Comparison of ENCODE assay signal across 22 mouse cellular contexts in the genomic region with DNA sequence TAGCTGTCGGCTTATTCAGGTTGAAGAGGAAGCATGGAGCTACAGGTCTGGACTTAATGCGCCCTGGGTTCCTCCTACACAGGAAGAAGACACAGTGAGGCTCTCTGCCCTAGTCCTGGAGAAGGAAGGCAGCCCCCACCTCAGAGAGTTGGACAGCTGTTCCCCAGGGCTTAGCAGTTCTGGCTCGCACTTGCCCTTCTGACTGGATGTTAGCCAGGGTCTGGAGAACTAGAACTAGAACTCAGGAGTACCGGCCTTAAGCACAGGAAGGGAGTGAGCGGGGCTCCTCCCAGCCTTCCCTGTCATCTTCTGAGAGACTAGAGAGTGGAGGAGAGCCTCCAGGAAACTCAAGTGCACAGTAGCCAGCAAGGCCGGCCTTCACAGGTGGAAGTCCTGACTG.
DNase-seq lines count a peak whose midpoint lies in the region; ATAC-seq and TF ChIP-seq lines count a peak whose summit lies in the region.
"Had no signal": no experiment of that assay in that cellular context is flagged by ENCODE, and none has a peak within 500 bp of the region (broad histone marks: within the 10 kb centered on the region; RNA-seq: fewer than 3 reads in every experiment).

No protein-coding gene starts in this region.

- 48% methylated on average over 6 of the region's 6 CpGs for WGBS in heart, embryonic 12.5 days
- 37% methylated on average over 6 of the region's 6 CpGs for WGBS in lung, embryonic 14.5 days
- WGBS in lung, adult 2 months = 45% methylated on average over 6 of the region's 6 CpGs
- WGBS in limb, embryonic 10.5 days = 36% methylated on average over 6 of the region's 6 CpGs

- no peak for TF ChIP-seq CTCF in lung, embryonic 14.5 days (IDR thresholded peaks at IDR 0.05; ENCODE audit: low read depth)
- TF ChIP-seq CTCF in lung, adult 2 months (IDR thresholded peaks at IDR 0.05; ENCODE audit: insufficient read depth, low read length) = no peak
- no peak for TF ChIP-seq CTCF in E14TG2a.4 (conservative IDR thresholded peaks at IDR 0.05; ENCODE audit: low read length)

- peak; percentile 27 to 64 for DNase-seq in heart, adult 18-20 months
- DNase-seq in lung, embryonic 14.5 days = peak; percentile 44
- DNase-seq in lung, adult 2 months = no peak
- DNase-seq in limb, embryonic 10.5 days (ENCODE audit: low spot score) = no peak
- DNase-seq: adrenal gland, adult 2 months; cerebellum, adult 11-12 months; cerebellum, postnatal 14 days; gastrocnemius, postnatal 25 days; kidney, adult 11 months; layer of hippocampus, adult 9-11 months; liver, embryonic 13.5 days; lung, postnatal 36 days; right cerebral cortex, postnatal 25 days; thymus, postnatal 4 days had no signal

- no peaks in the 10 kb centered on the region for H3K27me3 ChIP-seq in heart, embryonic 12.5 days (replicated peaks)
- no peaks in the 10 kb centered on the region for H3K27me3 ChIP-seq in lung, embryonic 14.5 days (ENCODE audit: insufficient read depth, low read length)
- H3K27me3 ChIP-seq in E14TG2a.4 (ENCODE audit: insufficient read depth, low read length) = no peaks in the 10 kb centered on the region
- H3K27me3 ChIP-seq in limb, embryonic 10.5 days (ENCODE audit: low read depth, poor library complexity, severe bottlenecking) = peaks cover 74% of the 10 kb centered on the region
- H3K27me3 ChIP-seq: heart, embryonic 13.5 days; liver, embryonic 13.5 days; lung, embryonic 15.5 days had no signal

- H3K9me3 ChIP-seq in heart, embryonic 12.5 days (replicated peaks) = no peaks in the 10 kb centered on the region
- no peaks in the 10 kb centered on the region for H3K9me3 ChIP-seq in lung, embryonic 14.5 days (ENCODE audit: low read depth, low read length)
- H3K9me3 ChIP-seq in E14TG2a.4 (ENCODE audit: low read length) = no peaks in the 10 kb centered on the region
- H3K9me3 ChIP-seq in limb, embryonic 10.5 days (replicated peaks) = no peaks in the 10 kb centered on the region
- H3K9me3 ChIP-seq: embryonic facial prominence, embryonic 12.5 days; heart, embryonic 13.5 days; liver, embryonic 13.5 days; lung, embryonic 15.5 days; midbrain, embryonic 15.5 days had no signal

- no peak overlapping the region for H3K4me3 ChIP-seq in heart, embryonic 12.5 days
- no peak overlapping the region for H3K4me3 ChIP-seq in lung, embryonic 14.5 days (ENCODE audit: low read depth, low read length)
- H3K4me3 ChIP-seq in lung, adult 2 months (replicated peaks; ENCODE audit: extremely low read depth, low read depth, low read length) = no peak overlapping the region
- peak overlapping the region; percentile 26; the same call in 1 of the 2 replicates for H3K4me3 ChIP-seq in E14TG2a.4 (replicated peaks; ENCODE audit: low read length)
- H3K4me3 ChIP-seq in limb, embryonic 10.5 days = no peak overlapping the region
- H3K4me3 ChIP-seq: embryonic facial prominence, embryonic 12.5 days; heart, embryonic 13.5 days; liver, embryonic 13.5 days; lung, embryonic 15.5 days; midbrain, embryonic 15.5 days had no signal

- no peak for ATAC-seq in heart, embryonic 12.5 days (ENCODE audit: insufficient number of reproducible peaks, low FRiP score)
- 0 out of 2 replicates have a peak, but pooled peaks have one; percentile 1 for ATAC-seq in lung, embryonic 14.5 days (ENCODE audit: insufficient read depth)
- ATAC-seq in CD4-positive, CD25-positive, alpha-beta regulatory T cell, adult 4 months = no peak
- ATAC-seq: midbrain, embryonic 15.5 days had no signal

- H3K9ac ChIP-seq in heart, embryonic 12.5 days = no peak overlapping the region
- no peak overlapping the region for H3K9ac ChIP-seq in lung, embryonic 14.5 days
- H3K9ac ChIP-seq: embryonic facial prominence, embryonic 12.5 days; liver, embryonic 13.5 days; lung, embryonic 15.5 days; midbrain, embryonic 15.5 days had no signal

- H3K4me2 ChIP-seq in heart, embryonic 12.5 days = no peak overlapping the region
- no peak overlapping the region for H3K4me2 ChIP-seq in lung, embryonic 14.5 days
- H3K4me2 ChIP-seq: embryonic facial prominence, embryonic 12.5 days; liver, embryonic 13.5 days; lung, embryonic 15.5 days; midbrain, embryonic 15.5 days had no signal

- H3K27ac ChIP-seq in heart, embryonic 12.5 days (ENCODE audit: poor library complexity, severe bottlenecking) = no peak overlapping the region
- H3K27ac ChIP-seq in lung, embryonic 14.5 days (ENCODE audit: low read depth) = no peak overlapping the region
- peak overlapping the region; percentile 56; the same call in 1 of the 2 replicates for H3K27ac ChIP-seq in limb, embryonic 10.5 days
- H3K27ac ChIP-seq: embryonic facial prominence, embryonic 12.5 days; kidney, postnatal 0 days; liver, embryonic 13.5 days; lung, embryonic 15.5 days; midbrain, embryonic 15.5 days had no signal

- TF ChIP-seq POLR2A in lung, adult 2 months (IDR thresholded peaks at IDR 0.05; ENCODE audit: borderline replicate concordance, extremely low read depth, low read depth, low read length) = no peak

- no peaks in the 10 kb centered on the region for H3K36me3 ChIP-seq in heart, embryonic 12.5 days
- no peaks in the 10 kb centered on the region for H3K36me3 ChIP-seq in lung, embryonic 14.5 days (ENCODE audit: insufficient read depth)
- H3K36me3 ChIP-seq in E14TG2a.4 (ENCODE audit: insufficient read depth, low read length) = 0 out of 2 replicates have a peak, but pooled peaks cover 3% of the 10 kb centered on the region
- no peaks in the 10 kb centered on the region for H3K36me3 ChIP-seq in limb, embryonic 10.5 days
- H3K36me3 ChIP-seq: embryonic facial prominence, embryonic 12.5 days; heart, embryonic 13.5 days; liver, embryonic 13.5 days; lung, embryonic 15.5 days; midbrain, embryonic 15.5 days had no signal

- H3K4me1 ChIP-seq in heart, embryonic 12.5 days (replicated peaks) = peaks cover 86% of the 10 kb centered on the region
- H3K4me1 ChIP-seq in lung, embryonic 14.5 days (ENCODE audit: insufficient read depth) = peaks cover 54% of the 10 kb centered on the region
- H3K4me1 ChIP-seq in lung, adult 2 months (ENCODE audit: control insufficient read depth, insufficient read depth, low read length) = peaks cover 10% of the 10 kb centered on the region
- peaks cover 88% of the 10 kb centered on the region for H3K4me1 ChIP-seq in E14TG2a.4 (replicated peaks; ENCODE audit: low read depth, low read length)
- peaks cover 89% of the 10 kb centered on the region for H3K4me1 ChIP-seq in limb, embryonic 10.5 days

Comparison
In these comparisons a context has a peak if more than half of its experiments do, and no peak if none do; other contexts are left out.
1. DNase-seq: peak in heart, adult 18-20 months (2 of 2) and lung, embryonic 14.5 days (single experiment); none in lung, adult 2 months (single experiment) and limb, embryonic 10.5 days (single experiment).